Mouse (Mus musculus): ENCODE results near the gene Brd4. TPM values are rescaled to one million over a fixed set of nuclear protein-coding genes. Genes with fewer than 3 reads are reported as not detected.
"Not testable (repeated sequence)": the region's sequence is repeated elsewhere in the genome, so short reads cannot be mapped to it uniquely, and the experiment has no call there.

Brd4 gene
- total RNA-seq, 4 experiments from 2014 or later = 95.4 to 135 (median 109) TPM

GRCm38 (mm10) chr17:32229256-32229655 is 55.3 kb downstream of the Brd4 start:
- no peak for DNase-seq

DNA sequence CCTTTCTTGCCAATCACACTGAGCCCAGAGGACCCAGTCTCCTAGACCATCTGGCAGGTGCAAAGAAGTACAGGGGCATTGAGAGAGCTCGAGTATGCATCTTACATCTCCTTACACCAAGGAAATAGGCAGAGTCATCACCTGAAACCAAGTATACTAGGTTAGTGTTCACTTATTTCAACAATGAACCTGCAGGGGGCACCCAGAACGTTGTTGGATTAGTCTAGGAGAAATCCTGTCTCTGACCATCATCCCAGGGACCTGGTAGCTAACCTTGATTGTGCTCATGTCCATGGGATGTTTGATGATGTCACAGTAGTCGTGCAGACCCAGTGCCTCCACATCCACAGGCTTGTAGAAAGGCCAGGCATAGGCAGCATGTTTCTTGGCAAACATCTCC is 63.6 kb downstream of the Brd4 start:
- no peak for DNase-seq

DNA sequence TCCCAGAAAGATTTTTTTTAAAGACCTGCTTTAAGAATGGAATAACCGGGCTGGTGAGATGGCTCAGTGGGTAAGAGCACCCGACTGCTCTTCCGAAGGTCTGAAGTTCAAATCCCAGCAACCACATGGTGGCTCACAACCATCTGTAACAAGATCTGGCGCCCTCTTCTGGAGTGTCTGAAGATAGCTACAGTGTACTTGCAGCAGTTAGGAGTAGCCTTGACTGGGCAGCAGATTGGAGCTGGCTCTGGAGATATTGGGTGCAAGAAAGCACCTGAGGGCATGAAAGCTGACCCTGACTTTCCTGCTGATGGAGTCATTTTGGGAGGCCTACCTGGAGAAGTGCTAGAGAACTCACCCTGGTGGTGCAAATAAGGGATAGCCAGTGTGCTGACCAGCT is 68.9 kb downstream of the Brd4 start:
- DNase-seq = not testable (repeated sequence)

GRCm38 (mm10) chr17:32211554-32211953 is 73.0 kb downstream of the Brd4 start:
- not testable (repeated sequence) for DNase-seq

GRCm38 (mm10) chr17:32209752-32210151 is 74.8 kb downstream of the Brd4 start:
- no peak for DNase-seq

GRCm38 (mm10) chr17:32209144-32209543 is 75.4 kb downstream of the Brd4 start:
- no peak for DNase-seq

- no peak for DNase-seq
These were observed 76.8 kb downstream of the Brd4 start for GRCm38 (mm10) chr17:32207586-32208245.

GRCm38 (mm10) chr17:32205345-32205744 is 79.2 kb downstream of the Brd4 start:
- no peak for DNase-seq

DNA sequence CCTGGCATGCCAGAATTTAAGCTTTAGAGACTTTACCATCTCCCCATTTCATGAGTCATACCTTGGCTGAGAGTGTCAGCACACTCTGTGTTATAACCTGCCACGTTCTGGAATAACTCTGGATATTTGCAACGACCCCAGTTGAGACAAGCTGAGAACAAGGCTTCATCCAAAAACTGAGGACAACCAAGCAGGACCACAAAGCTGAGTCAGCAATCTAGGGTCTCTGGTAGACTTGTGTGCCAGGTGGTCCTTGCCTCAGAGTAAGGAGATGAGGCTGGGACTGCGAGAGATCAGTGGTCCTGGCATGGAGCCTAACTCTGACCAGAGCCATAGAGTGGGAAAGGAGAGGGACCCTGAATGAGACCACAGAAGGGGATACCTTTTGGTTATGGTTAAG is 81.5 kb downstream of the Brd4 start:
- no peak for DNase-seq

DNA sequence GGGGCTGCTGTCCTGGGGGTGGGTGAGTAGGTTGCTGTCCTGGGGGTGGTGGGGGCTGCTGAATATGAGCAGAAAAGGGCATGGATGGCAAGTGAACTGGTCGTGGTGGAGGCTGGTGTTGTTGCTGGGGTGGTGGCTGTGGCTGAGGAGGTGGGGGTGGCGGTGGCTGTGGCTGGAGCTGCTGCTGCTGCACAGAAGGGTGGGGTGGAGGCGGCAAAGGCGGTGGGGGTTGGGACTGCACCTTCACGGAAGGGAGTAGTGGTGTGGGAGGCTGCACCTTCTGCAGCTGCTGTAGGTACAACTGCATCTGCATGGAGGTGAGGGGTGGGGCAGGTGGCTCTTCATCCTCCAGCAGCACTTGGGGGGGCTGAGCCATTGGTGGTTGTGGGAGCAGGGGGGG is 83.4 kb downstream of the Brd4 start:
- no peak for DNase-seq

DNA sequence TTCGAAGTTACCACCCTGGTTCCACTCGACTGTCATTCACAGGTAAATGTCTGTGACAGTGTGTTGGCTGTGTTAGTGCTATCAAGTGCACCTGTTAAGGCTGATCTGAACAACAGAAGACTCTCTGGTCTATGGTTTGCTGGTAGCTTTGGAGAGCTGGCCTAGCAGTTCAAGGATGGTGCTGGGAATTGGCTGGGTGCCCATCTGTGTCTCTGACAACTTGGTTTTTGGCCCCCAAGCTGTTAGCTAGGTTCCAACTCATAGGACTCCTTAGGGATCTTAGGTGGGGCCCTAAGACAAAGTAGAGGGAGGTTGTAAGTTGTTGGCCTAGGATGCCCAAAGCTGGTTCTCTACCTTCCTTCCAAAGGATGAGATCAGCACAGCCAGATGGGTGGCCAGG is 84.7 kb downstream of the Brd4 start:
- no peak for DNase-seq

GRCm38 (mm10) chr17:32197156-32197555 is 87.4 kb downstream of the Brd4 start:
- no peak for DNase-seq

- DNase-seq = no peak
These were observed 88.8 kb downstream of the Brd4 start for GRCm38 (mm10) chr17:32195725-32196124.

DNA sequence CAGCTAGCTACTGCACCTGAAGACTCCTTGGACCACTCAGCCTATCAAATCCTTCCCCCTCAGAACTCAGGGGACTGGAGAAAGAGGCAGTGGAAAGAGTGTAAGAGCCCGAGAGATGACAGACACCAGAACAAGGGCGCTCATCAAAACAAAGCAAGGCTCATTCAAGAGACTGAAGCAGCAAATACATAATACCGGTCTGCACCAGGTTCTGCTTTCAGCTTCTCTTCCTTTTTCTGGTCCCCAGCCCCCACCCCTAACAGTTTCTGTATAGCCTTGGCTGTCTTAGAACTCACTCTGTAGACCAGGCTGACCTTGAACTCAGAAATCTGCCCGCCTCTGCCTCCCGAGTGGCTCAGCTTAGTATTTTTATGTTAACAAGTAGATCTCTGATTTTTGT is 91.5 kb downstream of the Brd4 start:
- DNase-seq = no peak

GRCm38 (mm10) chr17:32189850-32190249 is 94.7 kb downstream of the Brd4 start:
- no peak for DNase-seq

GRCm38 (mm10) chr17:32188863-32189636 is 95.5 kb downstream of the Brd4 start, which contains the start of gene Ephx3:
Gene Ephx3 (minus strand): TSS chr17:32189549.
- no peak for DNase-seq

GRCm38 (mm10) chr17:32183017-32183416 is 101.5 kb downstream of the Brd4 start:
- no peak for DNase-seq

DNA sequence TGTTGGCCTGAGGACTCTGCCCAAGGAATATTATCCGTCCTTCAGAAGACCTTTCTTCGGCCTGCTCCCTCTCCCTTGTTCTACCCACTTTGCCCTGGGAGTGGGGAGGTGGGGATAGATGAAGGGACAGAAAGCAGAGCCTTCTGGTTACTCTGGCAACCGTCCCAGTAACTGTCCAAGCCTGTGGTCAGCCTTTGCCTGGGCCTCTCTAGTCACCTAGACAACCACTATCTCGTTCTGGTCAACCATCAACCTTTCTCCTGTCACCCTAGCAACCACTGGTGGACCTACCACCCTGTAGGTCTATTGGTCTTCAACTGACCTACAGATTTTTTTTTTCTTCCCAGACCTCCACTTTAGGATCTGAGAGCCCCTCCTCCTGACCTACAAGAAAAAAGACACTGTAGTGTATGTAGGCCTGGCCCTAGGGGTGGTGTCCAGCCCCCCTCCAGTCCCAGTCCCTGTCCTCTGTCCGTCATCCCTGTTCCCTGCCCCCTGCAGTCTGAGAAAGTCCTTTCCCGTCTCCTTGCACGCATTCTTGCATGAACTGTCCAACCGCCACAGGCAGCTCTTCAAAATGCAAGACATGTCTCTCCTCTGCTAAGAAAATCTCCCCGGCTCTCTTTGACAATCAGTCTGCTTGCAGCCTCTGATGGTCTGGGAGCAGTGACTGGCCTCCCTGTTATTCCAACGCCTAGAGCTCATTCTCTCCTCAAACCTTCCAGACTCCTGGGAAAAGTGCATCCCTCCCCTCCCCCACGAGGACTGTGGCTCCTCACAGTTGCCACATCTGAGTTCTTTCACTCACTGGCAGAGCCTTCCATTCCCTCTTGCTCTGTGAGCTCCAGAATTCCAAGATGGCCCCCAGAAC is 104.7 kb downstream of the Brd4 start:
- no peak for DNase-seq

DNA sequence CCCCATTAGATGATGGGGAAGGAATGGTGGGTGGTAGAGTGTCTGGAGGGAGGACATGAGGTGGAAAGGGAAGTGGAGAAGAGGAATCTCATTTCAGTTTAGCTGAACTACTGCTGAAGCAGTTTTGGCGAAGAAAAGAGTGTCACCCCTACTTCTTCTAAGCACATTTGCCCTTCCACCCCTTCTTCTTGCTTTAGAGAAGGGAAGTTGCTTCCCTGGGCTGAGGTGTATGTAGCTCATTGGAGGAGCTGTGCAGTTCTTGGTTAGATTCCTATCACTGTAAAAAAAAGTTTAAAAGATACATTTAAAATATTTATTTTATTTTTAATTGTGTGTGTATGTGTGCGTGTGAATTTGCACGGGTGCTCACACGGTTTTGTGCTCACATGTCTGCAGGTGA is 107.6 kb downstream of the Brd4 start:
- DNase-seq = no peak

GRCm38 (mm10) chr17:32173166-32173565 is 111.4 kb downstream of the Brd4 start:
- DNase-seq = no peak

DNA sequence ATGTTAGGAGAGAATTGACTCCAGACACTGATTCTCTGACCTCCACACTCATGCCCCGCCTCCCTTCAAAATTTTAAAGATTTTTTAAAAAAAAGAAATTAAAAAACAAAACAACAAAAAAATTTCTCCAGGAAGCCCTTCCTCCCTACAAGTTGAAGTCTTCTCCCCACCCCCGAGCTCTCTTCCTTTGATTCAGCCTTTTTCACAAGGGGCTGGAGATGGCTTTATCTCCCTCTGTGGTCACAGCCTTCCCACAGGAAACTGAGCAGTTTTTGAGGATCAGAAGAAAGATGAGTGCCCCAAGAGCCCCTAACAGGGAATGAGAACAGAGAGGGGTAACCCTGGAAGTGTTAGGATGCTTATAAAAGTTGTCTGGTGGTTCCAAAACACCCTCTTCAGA is 112.0 kb downstream of the Brd4 start:
- no peak for DNase-seq

GRCm38 (mm10) chr17:32169518-32170225 is 114.8 kb downstream of the Brd4 start:
- no peak for DNase-seq
